Mouse (Mus musculus): ENCODE data around the gene Gucy1b2. TPM values are rescaled to one million over a fixed set of nuclear protein-coding genes. Genes with fewer than 3 reads are reported as not detected.

The Gucy1b2 gene
- polyA plus RNA-seq, 1 experiment from 2014 or later, result not detected

GRCm38 (mm10) chr14:62416007-62416741 is 39.9 kb downstream of the Gucy1b2 start:
- H3K9me3 ChIP-seq (ENCODE audit: low read length), result no peaks in the 10 kb centered on the region
- H3K4me2 ChIP-seq (ENCODE audit: low read depth, low read length), result no peak overlapping the region
- 72% methylated on average over 7 of the region's 7 CpGs for WGBS (ENCODE audit: insufficient replicate concordance)
- H3K27ac ChIP-seq (ENCODE audit: low read depth), result no peak overlapping the region
- H3K4me3 ChIP-seq (ENCODE audit: low read depth, low read length), result no peak overlapping the region
- TF ChIP-seq EP300 (IDR thresholded peaks at IDR 0.05; ENCODE audit: low read depth) (no peak), CTCF (IDR thresholded peaks at IDR 0.05; ENCODE audit: low read depth) (no peak)
- no peak for ATAC-seq
- no peak overlapping the region for H3K9ac ChIP-seq (replicated peaks)
- no peaks in the 10 kb centered on the region for H3K27me3 ChIP-seq (ENCODE audit: insufficient read depth, low read length)
- H3K36me3 ChIP-seq (replicated peaks; ENCODE audit: insufficient read depth, low read length), result no peaks in the 10 kb centered on the region
- DNase-seq, result no peak
- no peaks in the 10 kb centered on the region for H3K4me1 ChIP-seq (ENCODE audit: insufficient read depth)

- DNase-seq, result no peak
- no peak overlapping the region for H3K27ac ChIP-seq (ENCODE audit: low read depth)
- ATAC-seq, result no peak
- H3K36me3 ChIP-seq (replicated peaks; ENCODE audit: insufficient read depth, low read length), result no peaks in the 10 kb centered on the region
- no peaks in the 10 kb centered on the region for H3K27me3 ChIP-seq (ENCODE audit: insufficient read depth, low read length)
- no peaks in the 10 kb centered on the region for H3K9me3 ChIP-seq (ENCODE audit: low read length)
- no peak overlapping the region for H3K4me2 ChIP-seq (ENCODE audit: low read depth, low read length)
- no peaks in the 10 kb centered on the region for H3K4me1 ChIP-seq (ENCODE audit: insufficient read depth)
- WGBS (ENCODE audit: insufficient replicate concordance), result 68% methylated on average over 2 of the region's 2 CpGs
- H3K4me3 ChIP-seq (ENCODE audit: low read depth, low read length), result no peak overlapping the region
- H3K9ac ChIP-seq (replicated peaks), result no peak overlapping the region
- TF ChIP-seq EP300 (IDR thresholded peaks at IDR 0.05; ENCODE audit: low read depth) (no peak), CTCF (IDR thresholded peaks at IDR 0.05; ENCODE audit: low read depth) (no peak)
These were observed 60.7 kb downstream of the Gucy1b2 start for GRCm38 (mm10) chr14:62395346-62395745.

DNA sequence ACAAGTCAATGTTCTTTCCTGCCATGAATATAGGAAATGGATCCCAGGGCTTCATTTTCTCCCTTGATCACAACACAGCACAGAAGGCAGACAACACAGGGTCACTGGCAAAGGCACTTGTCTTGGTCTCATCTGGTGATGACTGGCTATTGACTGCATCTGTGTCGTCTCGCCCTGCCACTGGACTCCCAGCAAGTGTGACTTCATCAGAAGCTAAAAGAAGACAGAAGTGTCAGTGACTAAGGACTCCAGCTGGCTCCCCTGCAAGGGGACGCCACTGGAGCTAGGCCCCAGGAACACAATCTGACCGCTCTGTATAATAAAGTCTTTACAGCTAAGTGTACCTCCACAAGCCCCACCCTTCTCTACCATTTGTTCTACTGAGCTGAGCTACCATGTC is 63.3 kb downstream of the Gucy1b2 start:
- Histone ChIP-seq H3K36me3 (replicated peaks; ENCODE audit: insufficient read depth, low read length) (no peaks in the 10 kb centered on the region), H3K4me2 (ENCODE audit: low read depth, low read length) (no peak overlapping the region), H3K4me3 (ENCODE audit: low read depth, low read length) (no peak overlapping the region), H3K9ac (replicated peaks) (no peak overlapping the region), H3K4me1 (ENCODE audit: insufficient read depth) (no peaks in the 10 kb centered on the region), H3K27ac (ENCODE audit: low read depth) (no peak overlapping the region), H3K9me3 (ENCODE audit: low read length) (no peaks in the 10 kb centered on the region), H3K27me3 (ENCODE audit: insufficient read depth, low read length) (no peaks in the 10 kb centered on the region)
- 77% methylated on average over 4 of the region's 4 CpGs for WGBS (ENCODE audit: insufficient replicate concordance)
- no peak for DNase-seq
- TF ChIP-seq EP300 (IDR thresholded peaks at IDR 0.05; ENCODE audit: low read depth) (no peak), CTCF (IDR thresholded peaks at IDR 0.05; ENCODE audit: low read depth) (no peak)
- ATAC-seq, result no peak

DNA sequence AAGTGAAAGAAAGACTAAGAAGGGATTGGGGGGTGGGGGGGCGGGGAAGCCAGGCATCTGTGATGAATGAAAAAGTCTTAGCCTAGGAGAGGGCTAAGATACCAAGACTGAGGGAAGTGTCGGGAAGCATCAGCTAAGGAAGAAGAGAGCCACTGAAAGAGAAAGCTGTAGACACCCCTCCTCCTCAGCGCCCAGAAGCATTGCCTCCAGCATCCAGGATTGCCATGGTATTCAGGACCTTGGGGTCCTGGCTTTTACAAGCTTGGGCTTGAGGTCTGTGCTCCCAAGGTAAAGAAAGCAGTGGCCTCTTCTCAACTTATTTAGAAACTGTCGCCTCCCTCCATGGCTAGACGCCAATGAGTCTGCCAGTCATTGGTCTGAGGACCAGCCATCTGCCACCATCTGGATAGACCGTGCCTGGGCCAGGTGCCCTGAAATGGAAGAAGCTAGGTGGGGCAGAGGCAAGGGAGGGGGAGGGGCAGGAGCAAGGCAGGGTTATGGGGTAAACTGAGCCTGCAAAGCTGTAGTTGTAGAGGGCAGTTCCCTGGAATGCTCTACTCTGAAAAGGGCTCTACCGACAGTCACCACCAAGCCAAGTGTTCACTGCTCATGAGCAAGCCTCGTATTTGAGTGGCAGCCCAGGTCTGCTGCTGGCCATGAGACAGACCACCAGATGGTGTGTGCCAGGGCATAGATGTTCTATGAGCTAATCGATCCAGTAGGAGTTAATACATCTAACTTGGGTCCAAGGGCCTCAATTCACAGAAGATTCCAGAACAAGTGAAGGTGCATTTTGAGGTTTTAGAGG is 66.2 kb downstream of the Gucy1b2 start:
- no peak for TF ChIP-seq CTCF (IDR thresholded peaks at IDR 0.05; ENCODE audit: low read depth)
- no peak for TF ChIP-seq EP300 (IDR thresholded peaks at IDR 0.05; ENCODE audit: low read depth)
- 76% methylated on average over 9 of the region's 9 CpGs for WGBS (ENCODE audit: insufficient replicate concordance)
- DNase-seq (no peak), ATAC-seq (no peak)
- 0 out of 2 replicates have a peak overlapping the region, but pooled peaks have one; percentile 9 for H3K4me2 ChIP-seq (ENCODE audit: low read depth, low read length)
- no peak overlapping the region for H3K4me3 ChIP-seq (ENCODE audit: low read depth, low read length)
- H3K9me3 ChIP-seq (ENCODE audit: low read length), result no peaks in the 10 kb centered on the region
- no peaks in the 10 kb centered on the region for H3K27me3 ChIP-seq (ENCODE audit: insufficient read depth, low read length)
- H3K4me1 ChIP-seq (ENCODE audit: insufficient read depth), result no peaks in the 10 kb centered on the region
- H3K27ac ChIP-seq (ENCODE audit: low read depth), result no peak overlapping the region
- no peak overlapping the region for H3K9ac ChIP-seq (replicated peaks)
- no peaks in the 10 kb centered on the region for H3K36me3 ChIP-seq (replicated peaks; ENCODE audit: insufficient read depth, low read length)

DNA sequence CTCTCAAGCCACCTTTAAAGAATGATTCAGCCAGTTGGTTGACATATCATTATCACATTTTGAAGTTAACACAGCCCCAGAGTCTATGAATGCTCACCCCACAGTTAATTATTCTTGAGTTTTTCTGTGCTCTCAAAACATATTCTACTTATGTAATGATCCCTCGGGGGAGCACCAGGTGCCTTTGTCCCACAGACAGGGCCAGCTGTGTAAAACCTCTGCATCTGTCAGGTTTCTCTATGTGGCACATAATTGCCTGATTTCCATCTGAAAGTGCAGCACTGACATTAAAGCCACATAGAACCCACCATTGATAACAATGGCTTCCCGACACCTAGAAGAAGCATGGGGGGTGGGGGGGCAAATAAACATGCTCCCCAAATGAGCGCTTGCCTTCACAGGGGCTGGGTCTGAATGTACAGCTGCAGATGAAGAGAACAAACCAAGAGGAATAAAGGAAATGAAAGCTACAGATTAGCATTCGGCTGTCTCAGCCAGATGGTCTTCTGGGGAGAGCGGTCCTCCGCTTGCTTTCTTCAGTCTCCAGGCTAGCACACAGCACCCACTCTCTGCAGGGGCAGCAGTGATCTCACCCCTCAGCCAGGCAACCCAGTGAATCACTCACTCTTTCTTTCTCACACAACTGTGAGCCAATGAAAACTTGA is 66.9 kb downstream of the Gucy1b2 start:
- Histone ChIP-seq H3K36me3 (replicated peaks; ENCODE audit: insufficient read depth, low read length) (no peaks in the 10 kb centered on the region), H3K4me2 (ENCODE audit: low read depth, low read length) (0 out of 2 replicates have a peak overlapping the region, but pooled peaks have one; percentile 9), H3K9ac (replicated peaks) (no peak overlapping the region), H3K27me3 (ENCODE audit: insufficient read depth, low read length) (no peaks in the 10 kb centered on the region), H3K4me1 (ENCODE audit: insufficient read depth) (no peaks in the 10 kb centered on the region), H3K9me3 (ENCODE audit: low read length) (no peaks in the 10 kb centered on the region), H3K27ac (ENCODE audit: low read depth) (no peak overlapping the region), H3K4me3 (ENCODE audit: low read depth, low read length) (no peak overlapping the region)
- WGBS (ENCODE audit: insufficient replicate concordance), result 70% methylated on average over 6 of the region's 6 CpGs
- ATAC-seq (no peak), DNase-seq (no peak)
- no peak for TF ChIP-seq CTCF (IDR thresholded peaks at IDR 0.05; ENCODE audit: low read depth)

GRCm38 (mm10) chr14:62383786-62384299 is 72.2 kb downstream of the Gucy1b2 start:
- Histone ChIP-seq H3K4me2 (ENCODE audit: low read depth, low read length) (no peak overlapping the region), H3K36me3 (replicated peaks; ENCODE audit: insufficient read depth, low read length) (no peaks in the 10 kb centered on the region), H3K9me3 (ENCODE audit: low read length) (no peaks in the 10 kb centered on the region), H3K4me1 (ENCODE audit: insufficient read depth) (no peaks in the 10 kb centered on the region), H3K27me3 (ENCODE audit: insufficient read depth, low read length) (no peaks in the 10 kb centered on the region), H3K4me3 (ENCODE audit: low read depth, low read length) (no peak overlapping the region), H3K9ac (replicated peaks) (no peak overlapping the region), H3K27ac (ENCODE audit: low read depth) (no peak overlapping the region)
- WGBS (ENCODE audit: insufficient replicate concordance), result 76% methylated on average over 3 of the region's 3 CpGs
- ATAC-seq (no peak), DNase-seq (no peak)
- TF ChIP-seq EP300 (IDR thresholded peaks at IDR 0.05; ENCODE audit: low read depth) (no peak), CTCF (IDR thresholded peaks at IDR 0.05; ENCODE audit: low read depth) (no peak)
